Mouse (Mus musculus) CH12.LX (cell line): Measurements from ENCODE around the gene Npm1. TPM values are rescaled to one million over a fixed set of nuclear protein-coding genes. Genes with fewer than 3 reads are reported as not detected.

Source experiments
- DNase-seq: peaks from one replicate; pipeline ENCODE4 v3.0.0-alpha.2; 2013; ENCODE audit errors: extremely low read depth
- H3K27ac ChIP-seq: 2 replicates; pipeline ENCODE4 v1.5.1; 2012; ENCODE audit warnings: low read depth, mild to moderate bottlenecking, control low read depth, moderate library complexity; ENCODE audit not compliant: insufficient read depth
- H3K27me3 ChIP-seq: replicated peaks from 2 replicates; pipeline ENCODE3; 2012; ENCODE audit warnings: inconsistent platforms
- H3K36me3 ChIP-seq, 2 experiments: replicated peaks in 1 of 2; 2 replicates each; pipeline versions ENCODE3 to v1.6.1; 2012; ENCODE audit warnings: inconsistent platforms in 1 of 2, low read length in 1 of 2, mild to moderate bottlenecking in 1 of 2, mixed read lengths in 1 of 2, moderate library complexity in 1 of 2; ENCODE audit not compliant: control insufficient read depth in 1 of 2, insufficient read depth in 1 of 2
- H3K4me1 ChIP-seq, 2 experiments: 2 replicates each; pipeline ENCODE4 v1.6.1; 2012; ENCODE audit warnings: inconsistent platforms in 1 of 2, moderate library complexity in 1 of 2; ENCODE audit not compliant: insufficient read depth in 2 of 2, control insufficient read depth in 1 of 2
- H3K4me2 ChIP-seq: 2 replicates; pipeline ENCODE4 v1.6.1; 2012; ENCODE audit warnings: low read depth, mild to moderate bottlenecking, control low read depth; ENCODE audit not compliant: poor library complexity, insufficient read depth, severe bottlenecking
- H3K4me3 ChIP-seq, 3 experiments: fragments of 150-350 bp in 1 of 3; sonication (generic) in 1 of 3; replicated peaks in 1 of 3; 2 replicates each; pipeline versions ENCODE3 to v1.5.1; 2011 to 2012; ENCODE audit warnings: low read depth in 2 of 3, low read length in 2 of 3, mild to moderate bottlenecking in 2 of 3, moderate library complexity in 2 of 3, control low read depth in 1 of 3, improper control_type of control experiment in 1 of 3, inconsistent platforms in 1 of 3, mixed read lengths in 1 of 3; ENCODE audit not compliant: poor library complexity in 1 of 3
- H3K79me2 ChIP-seq: replicated peaks from 2 replicates; pipeline ENCODE4 v1.6.1; 2012; ENCODE audit warnings: mild to moderate bottlenecking, moderate library complexity; ENCODE audit not compliant: control insufficient read depth, poor library complexity, insufficient read depth, severe bottlenecking; ENCODE audit errors: extremely low read depth
- H3K9ac ChIP-seq: 2 replicates; pipeline ENCODE4 v1.6.1; 2012; ENCODE audit warnings: low read depth, mild to moderate bottlenecking, control low read depth, moderate library complexity; ENCODE audit not compliant: insufficient read depth
- H3K9me3 ChIP-seq: replicated peaks from 2 replicates; pipeline ENCODE3; 2012; ENCODE audit warnings: low read length, inconsistent platforms, mixed read lengths
- BHLHE40 ChIP-seq: IDR thresholded peaks from 2 replicates; pipeline ENCODE4 v1.6.1; 2011; ENCODE audit warnings: mild to moderate bottlenecking, low read depth, low read length, improper control_type of control experiment
- CHD2 ChIP-seq: IDR thresholded peaks from 2 replicates; pipeline ENCODE4 v1.6.1; 2011; ENCODE audit warnings: low read length, improper control_type of control experiment
- CTCF ChIP-seq, 2 experiments: IDR thresholded peaks in 1 of 2; conservative IDR thresholded peaks in 1 of 2; 2 replicates each; pipeline ENCODE4 v1.5.1; 2011 to 2012; ENCODE audit warnings: low read depth in 2 of 2, low read length in 2 of 2, improper control_type of control experiment in 1 of 2, inconsistent platforms in 1 of 2, mild to moderate bottlenecking in 1 of 2, moderate library complexity in 1 of 2
- E2F4 ChIP-seq: IDR thresholded peaks from 2 replicates; pipeline ENCODE4 v1.6.1; 2011; ENCODE audit warnings: low read depth, low read length, improper control_type of control experiment; ENCODE audit not compliant: insufficient replicate concordance
- GABPA ChIP-seq: IDR thresholded peaks from 2 replicates; pipeline ENCODE4 v1.6.1; 2012; ENCODE audit warnings: low read depth, low read length, improper control_type of control experiment, inconsistent platforms; ENCODE audit not compliant: insufficient replicate concordance
- IRF4 ChIP-seq: IDR thresholded peaks from 2 replicates; pipeline ENCODE4 v1.6.1; 2014; ENCODE audit warnings: low read depth, mild to moderate bottlenecking, inconsistent platforms, low read length, improper control_type of control experiment
- JUND ChIP-seq: conservative IDR thresholded peaks from 2 replicates; pipeline ENCODE4 v1.6.1; 2011; ENCODE audit warnings: low read depth, low read length, improper control_type of control experiment
- KAT2A ChIP-seq: IDR thresholded peaks from 2 replicates; pipeline ENCODE4 v1.6.1; 2012; ENCODE audit warnings: low read length, improper control_type of control experiment, inconsistent platforms; ENCODE audit not compliant: insufficient replicate concordance
- MAX ChIP-seq: IDR thresholded peaks from 2 replicates; pipeline ENCODE4 v1.6.1; 2011; ENCODE audit warnings: low read length, improper control_type of control experiment
- MAZ ChIP-seq: IDR thresholded peaks from 2 replicates; pipeline ENCODE4 v1.6.1; 2012; ENCODE audit warnings: low read depth, mild to moderate bottlenecking, inconsistent platforms, low read length, improper control_type of control experiment, moderate library complexity
- MEF2A ChIP-seq: IDR thresholded peaks from 2 replicates; pipeline ENCODE4 v1.6.1; 2014; ENCODE audit warnings: low read depth, mild to moderate bottlenecking, inconsistent platforms, low read length, improper control_type of control experiment, borderline replicate concordance
- MXI1 ChIP-seq: IDR thresholded peaks from 2 replicates; pipeline ENCODE4 v1.6.1; 2011; ENCODE audit warnings: mild to moderate bottlenecking, low read depth, low read length, improper control_type of control experiment
- MYC ChIP-seq: IDR thresholded peaks from 2 replicates; pipeline ENCODE4 v1.6.1; 2011; ENCODE audit warnings: low read depth, mild to moderate bottlenecking, improper control_type of control experiment, low read length
- NRF1 ChIP-seq: IDR thresholded peaks from 2 replicates; pipeline ENCODE4 v1.6.1; 2014; ENCODE audit warnings: low read depth, mild to moderate bottlenecking, inconsistent platforms, low read length, improper control_type of control experiment, moderate library complexity
- POLR2A ChIP-seq: IDR thresholded peaks from 2 replicates; pipeline ENCODE4 v1.6.1; 2011; ENCODE audit warnings: low read depth, mild to moderate bottlenecking, improper control_type of control experiment, low read length
- POLR2AphosphoS2 ChIP-seq: IDR thresholded peaks from 2 replicates; pipeline ENCODE4 v1.6.1; 2011; ENCODE audit warnings: low read depth, low read length, improper control_type of control experiment
- RCOR1 ChIP-seq: conservative IDR thresholded peaks from 2 replicates; pipeline ENCODE4 v1.6.1; 2012; ENCODE audit warnings: low read depth, mild to moderate bottlenecking, inconsistent platforms, low read length, improper control_type of control experiment
- SIN3A ChIP-seq: IDR thresholded peaks from 2 replicates; pipeline ENCODE4 v1.6.1; 2012; ENCODE audit warnings: low read length, improper control_type of control experiment, inconsistent platforms
- TBP ChIP-seq: conservative IDR thresholded peaks from 2 replicates; pipeline ENCODE4 v1.6.1; 2011; ENCODE audit warnings: low read depth, low read length, improper control_type of control experiment
- USF2 ChIP-seq: conservative IDR thresholded peaks from 2 replicates; pipeline ENCODE4 v1.6.1; 2011; ENCODE audit warnings: low read depth, low read length, improper control_type of control experiment
- ZMIZ1 ChIP-seq: IDR thresholded peaks from 2 replicates; pipeline ENCODE4 v1.6.1; 2012; ENCODE audit warnings: low read depth, mild to moderate bottlenecking, inconsistent platforms, low read length, improper control_type of control experiment
- dilution Hi-C: fragments of 300-500 bp; cut with MboI; formaldehyde crosslinking; loops from 2 replicates; pipeline ENCODE4 v1.14.3; 2020; ENCODE audit warnings: low sequenced_read_pairs; ENCODE audit not compliant: extremely low pct_unique_long_range_greater_than_20kb, extremely low pct_ligation_motif_present
- in situ Hi-C: fragments of 300-500 bp; cut with MboI; formaldehyde crosslinking; loops from 3 replicates; pipeline ENCODE4 v1.14.3; 2019; ENCODE audit warnings: low sequenced_read_pairs, low pct_ligation_motif_present, low pct_unique_long_range_greater_than_20kb, mixed read lengths
- polyA plus RNA-seq: library from polyadenylated mRNA; unstranded; fragments of >175 nt; gene quantifications from 2 replicates; pipeline ENCODE4 v1.2.1, GENCODE M21; 2012; ENCODE audit warnings: low read depth; ENCODE audit not compliant: insufficient read length
- total RNA-seq, 2 experiments: library from RNA; depleted of rRNA; stranded (reverse); fragments of 300-350 nt in 1 of 2; fragments of >200 nt in 1 of 2; gene quantifications; 2 replicates each; pipeline ENCODE4 v1.2.3; 2012 to 2014

Gene Npm1
- total and polyA plus RNA-seq, 3 experiments: 3,603 to 8,076 (median 6,953) TPM

DNA sequence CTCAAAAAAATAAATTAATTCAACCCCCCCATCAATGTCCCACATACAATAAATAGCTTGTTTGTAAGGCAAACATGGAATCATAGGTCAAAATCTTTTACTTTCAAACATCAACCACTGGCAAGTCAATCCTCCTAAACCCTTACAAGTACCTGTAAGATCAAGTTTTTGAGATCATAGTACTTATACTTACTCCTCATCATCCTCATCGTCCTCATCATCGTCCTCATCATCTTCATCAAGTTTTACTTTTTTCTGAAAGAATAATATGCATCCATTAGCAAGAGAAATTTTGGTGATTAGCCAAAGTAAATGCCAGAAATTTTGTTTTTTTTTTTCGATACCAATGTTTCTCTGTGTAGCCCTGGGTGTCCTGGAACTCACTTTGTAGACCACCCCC lies 3.3 kb downstream of the Npm1 start:
- Histone ChIP-seq H3K9ac (peak overlapping the region; percentile 94), H3K4me1 (peaks cover 3 to 45% of the 10 kb centered on the region in 2 experiments; a peak in 3 of 4 replicates)

DNA sequence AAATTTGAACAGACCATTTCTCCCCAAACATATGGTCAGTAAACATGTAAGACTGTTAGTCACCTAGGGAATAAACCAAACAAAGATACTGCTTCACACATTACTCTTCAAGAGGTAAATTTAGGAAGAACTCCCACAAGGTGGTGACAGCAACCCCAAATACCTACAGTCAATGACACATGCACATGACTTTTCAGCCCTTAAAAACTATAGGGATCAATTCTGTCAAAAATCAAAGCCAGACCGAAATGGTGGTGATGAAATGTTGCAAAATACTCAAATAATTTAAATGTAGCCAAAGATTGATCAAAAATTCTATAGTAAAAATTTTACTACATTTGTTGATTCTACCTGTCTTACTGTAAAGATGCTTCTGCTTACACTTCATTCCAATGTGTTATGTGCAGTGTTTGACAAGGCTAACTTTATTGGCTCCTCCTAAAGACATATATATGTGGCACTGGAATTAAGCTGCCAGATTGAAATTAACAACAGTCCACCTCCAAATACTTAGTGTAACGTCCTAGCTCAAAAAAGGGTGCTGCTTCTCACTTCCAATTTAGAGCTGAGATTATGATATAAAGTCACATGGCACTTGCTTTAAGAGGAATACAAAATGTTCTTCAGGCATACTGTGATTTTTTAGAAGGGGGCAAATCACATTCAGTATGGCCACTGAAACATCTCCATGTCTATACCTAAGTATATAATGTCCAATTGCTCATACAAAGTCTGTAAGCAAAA lies 5.4 kb downstream of the Npm1 start:
- peak overlapping the region; percentile 21 for H3K4me2 ChIP-seq
- H3K79me2 ChIP-seq: peaks cover 69% of the 10 kb centered on the region
- no peak for DNase-seq
- H3K36me3 ChIP-seq: peaks cover 47 to 94% of the 10 kb centered on the region in 2 experiments
- TF ChIP-seq E2F4: 0 out of 2 replicates have a peak, but pooled peaks have one; percentile 16
- TF ChIP-seq POLR2AphosphoS2: peak; percentile 50; the same call in 1 of the 2 replicates
- TF ChIP-seq MXI1: peak; percentile 49; the same call in 1 of the 2 replicates
- peak; percentile 42; the same call in 1 of the 2 replicates for TF ChIP-seq POLR2A
- no peak for TF ChIP-seq MYC
- H3K9ac ChIP-seq: peak overlapping the region; percentile 60; the same call in 1 of the 2 replicates
- H3K9me3 ChIP-seq: no peaks in the 10 kb centered on the region
- dilution Hi-C loops: no loop called here
- H3K27me3 ChIP-seq: no peaks in the 10 kb centered on the region
- peaks cover 3 to 52% of the 10 kb centered on the region in 2 experiments; a peak in 3 of 4 replicates for H3K4me1 ChIP-seq
- peak overlapping the region in 1 of 3 experiments; percentile 71 for H3K4me3 ChIP-seq
- in situ Hi-C loops: no loop called here
- no peak overlapping the region for H3K27ac ChIP-seq

More for the DNA sequence above, 3.3 kb downstream of the Npm1 start:
- DNase-seq: no peak
- no peak overlapping the region for H3K27ac ChIP-seq
- in situ Hi-C loops: no loop called here
- peaks cover 36 to 73% of the 10 kb centered on the region in 2 experiments for H3K36me3 ChIP-seq
- peaks cover 67% of the 10 kb centered on the region for H3K79me2 ChIP-seq
- no peaks in the 10 kb centered on the region for H3K9me3 ChIP-seq
- peak overlapping the region; percentile 98 for H3K4me2 ChIP-seq
- TF ChIP-seq GABPA (no peak), SIN3A (peak; percentile 44; the same call in 1 of the 2 replicates), KAT2A (no peak), MAX (no peak), CTCF (conservative IDR thresholded peaks at IDR 0.05 in 1 of 2, IDR thresholded peaks at IDR 0.05 in 1 of 2; ENCODE audit: low read depth in 2 of 2, low read length in 2 of 2) (no peak), ZMIZ1 (peak; percentile 46; the same call in 1 of the 2 replicates), MEF2A (no peak), MAZ (no peak), IRF4 (no peak), MYC (no peak), JUND (no peak), NRF1 (no peak), POLR2A (no peak), BHLHE40 (no peak), CHD2 (no peak), POLR2AphosphoS2 (peak; percentile 55), TBP (no peak), USF2 (no peak), RCOR1 (no peak)
- dilution Hi-C loops: no loop called here
- H3K4me3 ChIP-seq: peak overlapping the region in 2 of 3 experiments; percentile 32 to 71
- no peaks in the 10 kb centered on the region for H3K27me3 ChIP-seq
